Mouse (Mus musculus) kidney, postnatal 36 days (tissue): ENCODE measurements at regions not wholly inside any gene's neighbourhood (a gene's known extent, or its start where the extent isn't known, plus 50 kb on each side); places are given as distances from the start of the nearest gene placed in this dataset.

Experiments used
- DNase-seq, 2 experiments: peaks; one replicate each; pipeline ENCODE4 v3.0.0; 2021 to 2022; ENCODE audit warnings: mixed read lengths in 2 of 2

GRCm38 (mm10) chr3:33902431-33902830 lies 58.3 kb upstream of the Ccdc39 start:
- DNase-seq = no peak

DNA sequence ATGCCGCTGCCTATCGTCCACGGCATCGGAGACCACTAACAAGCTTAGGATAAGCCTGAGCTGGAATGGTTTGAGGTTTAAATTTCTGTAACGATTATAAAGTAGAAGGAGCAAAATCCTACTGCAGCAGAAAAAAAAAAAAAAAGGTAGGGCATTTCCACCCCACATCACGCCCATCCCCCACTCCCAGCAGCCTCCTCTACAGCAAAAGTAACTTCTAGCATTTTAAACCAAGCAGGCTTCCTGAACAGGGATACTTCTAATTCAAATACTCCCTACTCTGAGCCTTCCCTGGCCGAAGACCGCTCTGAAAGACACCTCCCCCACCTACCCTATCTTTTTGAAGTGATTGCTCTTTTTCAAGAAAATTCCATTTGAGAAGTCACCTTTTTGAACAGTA lies 59.2 kb upstream of the Ccdc39 start:
- DNase-seq = no peak

DNA sequence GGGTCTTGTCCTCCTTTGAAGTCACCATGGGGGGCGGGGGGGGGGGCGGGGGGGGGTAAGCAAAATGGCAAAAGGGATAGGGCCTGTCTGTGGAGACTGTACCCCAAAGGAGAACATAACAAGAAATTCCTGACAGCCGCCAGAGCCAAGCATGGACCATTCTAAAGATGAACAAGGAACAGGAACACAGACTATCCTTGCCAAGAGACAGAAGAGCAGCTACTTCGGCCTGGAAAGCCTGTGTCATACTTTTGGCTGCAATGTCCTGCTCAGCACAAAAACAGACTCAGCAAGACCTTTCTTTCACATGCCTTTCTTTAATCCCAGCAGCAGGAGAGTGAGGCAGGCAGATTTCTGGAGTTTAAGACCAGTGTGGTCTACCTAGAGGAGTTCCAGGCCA lies 59.7 kb upstream of the Ccdc39 start:
- no peak for DNase-seq

DNA sequence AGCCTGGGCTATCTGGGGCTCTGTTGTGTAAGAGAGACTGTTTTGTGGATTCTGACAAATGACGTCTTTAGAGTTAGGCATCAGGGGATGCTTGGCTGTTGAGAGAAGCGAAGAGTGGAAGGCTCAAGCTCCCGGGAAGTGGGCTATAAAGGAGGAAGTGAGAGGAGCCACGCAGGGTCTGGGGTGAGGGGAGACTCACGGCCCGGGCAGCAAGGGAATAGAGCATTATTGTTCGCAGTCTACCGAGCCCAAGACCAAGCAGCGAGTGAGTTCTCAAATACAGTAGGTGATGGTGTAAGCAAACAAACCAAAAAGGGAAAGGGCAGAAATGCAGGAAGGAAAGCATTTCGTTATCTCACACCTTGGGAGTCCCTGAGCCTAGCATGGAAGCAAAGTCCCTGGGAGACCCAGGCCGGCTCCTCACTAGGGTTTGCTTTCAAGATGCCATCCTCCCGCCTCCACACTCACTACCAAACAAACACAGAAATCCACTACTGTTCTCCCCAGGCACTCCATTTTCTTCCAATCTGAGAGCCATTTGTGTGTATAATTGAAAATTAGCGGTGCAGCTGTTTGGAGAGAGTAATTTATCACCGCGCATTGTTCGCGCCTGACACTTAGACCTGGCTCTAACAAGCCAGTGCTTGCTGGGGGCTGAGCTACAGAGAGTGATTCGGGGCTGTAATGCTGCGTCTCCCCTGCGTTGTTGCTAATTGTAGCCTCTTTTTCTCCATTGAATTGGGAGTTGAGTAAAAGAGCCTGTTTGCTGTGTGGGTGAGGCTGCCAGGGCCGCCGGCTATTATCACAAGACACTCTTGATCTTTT lies 61.0 kb upstream of the Ccdc39 start:
- DNase-seq = no peak

- no peak for DNase-seq
Observed at GRCm38 (mm10) chr3:33905679-33906007, 61.5 kb upstream of the Ccdc39 start.

- DNase-seq = no peak
Observed at GRCm38 (mm10) chr3:33907061-33907460, 63.0 kb upstream of the Ccdc39 start.

GRCm38 (mm10) chr3:33911559-33911958 lies 67.4 kb upstream of the Ccdc39 start:
- DNase-seq = no peak

GRCm38 (mm10) chr3:33913470-33913869 lies 69.4 kb upstream of the Ccdc39 start:
- no peak for DNase-seq

GRCm38 (mm10) chr3:33914386-33914785 lies 70.3 kb upstream of the Ccdc39 start:
- no peak for DNase-seq

- no peak for DNase-seq
Observed at GRCm38 (mm10) chr3:33915777-33916176, 71.7 kb upstream of the Ccdc39 start.

DNA sequence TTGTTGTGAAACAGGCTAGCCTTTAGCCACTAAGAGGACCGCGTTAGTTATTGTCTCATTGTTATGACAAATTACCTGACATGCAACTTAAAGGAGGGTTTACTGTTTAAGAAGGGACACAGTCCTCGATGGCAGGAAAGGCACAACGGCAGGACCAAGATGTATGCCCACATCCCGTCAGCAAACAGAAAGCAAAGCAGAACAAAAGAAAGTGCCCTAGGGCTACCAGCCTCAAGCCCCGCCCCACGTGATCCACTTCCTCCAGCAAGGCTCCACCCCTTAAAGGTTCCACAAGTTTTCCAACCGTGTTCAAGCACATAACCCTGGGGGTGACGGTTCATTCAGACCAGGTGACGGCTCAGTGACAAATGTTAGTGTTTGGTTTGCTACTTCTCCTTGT lies 72.2 kb upstream of the Ccdc39 start:
- DNase-seq = no peak

- no peak for DNase-seq
Observed at GRCm38 (mm10) chr3:33916818-33917217, 72.7 kb upstream of the Ccdc39 start.

GRCm38 (mm10) chr3:33918785-33919184 lies 74.7 kb upstream of the Ccdc39 start:
- DNase-seq = peak; percentile 65 to 91

DNA sequence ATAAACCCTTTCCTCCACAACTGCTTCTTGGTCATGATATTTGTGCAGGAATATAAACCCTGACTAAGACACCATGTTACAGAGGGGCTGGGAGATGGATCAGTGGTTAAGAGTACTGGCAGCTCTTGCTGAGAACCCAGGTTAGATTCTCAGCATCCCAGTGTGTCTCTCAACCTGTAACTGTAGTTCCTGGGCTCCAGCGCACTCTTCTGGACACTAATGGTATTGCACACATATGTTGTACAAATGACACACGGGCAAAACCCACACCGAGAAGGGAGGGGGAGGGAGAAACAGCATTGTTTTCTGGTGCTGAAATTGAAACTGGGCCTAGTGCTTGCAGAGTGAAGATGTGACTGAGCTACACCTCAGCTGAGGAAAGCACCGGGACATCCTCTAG lies 81.0 kb upstream of the Ccdc39 start:
- DNase-seq = no peak

GRCm38 (mm10) chr3:33955064-33955463 lies 64.7 kb upstream of the Fxr1 start:
- DNase-seq = peak in 1 of 2 experiments; percentile 9

- DNase-seq = peak; percentile 66 to 82
Observed at GRCm38 (mm10) chr3:33955854-33956624, 63.7 kb upstream of the Fxr1 start.

DNA sequence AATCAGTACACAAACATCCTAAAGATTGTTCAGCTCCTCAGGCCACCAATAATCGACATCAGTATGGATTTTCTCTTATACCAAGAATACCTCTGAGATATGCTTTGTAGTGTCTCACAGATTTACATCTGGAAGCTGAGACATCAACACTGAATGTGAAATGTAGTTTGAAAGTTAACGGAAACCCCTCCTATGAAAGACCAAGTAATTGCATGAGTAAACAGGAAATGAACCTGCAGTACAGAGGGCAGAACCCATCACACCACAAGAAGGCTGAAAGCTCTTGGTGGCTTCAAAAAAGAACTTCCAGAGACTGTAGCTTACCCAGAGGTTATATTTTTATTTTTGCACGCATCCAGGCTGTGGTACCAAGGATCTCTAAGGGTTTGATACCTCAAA lies 63.1 kb upstream of the Fxr1 start:
- no peak for DNase-seq

DNA sequence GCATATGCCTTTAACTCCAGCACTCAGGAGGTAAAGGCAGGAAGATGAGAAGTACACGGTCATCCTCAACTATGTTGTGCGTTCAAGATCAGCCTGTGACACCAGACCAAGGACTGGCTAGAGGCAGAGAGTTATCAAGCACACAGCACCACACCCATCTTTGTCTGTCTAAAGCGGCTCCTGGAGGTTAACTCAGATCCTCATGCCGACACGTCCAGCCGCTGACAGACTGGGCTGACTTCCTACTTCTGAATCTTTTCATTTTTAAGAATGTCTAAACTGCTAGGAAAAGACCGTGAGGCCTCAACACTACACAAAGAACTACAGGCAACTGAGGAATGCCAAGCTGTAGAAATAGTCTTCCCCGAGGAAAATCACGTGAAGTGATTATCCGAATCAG lies 62.1 kb upstream of the Fxr1 start:
- no peak for DNase-seq

GRCm38 (mm10) chr3:33958216-33958615 lies 61.5 kb upstream of the Fxr1 start:
- no peak for DNase-seq

DNA sequence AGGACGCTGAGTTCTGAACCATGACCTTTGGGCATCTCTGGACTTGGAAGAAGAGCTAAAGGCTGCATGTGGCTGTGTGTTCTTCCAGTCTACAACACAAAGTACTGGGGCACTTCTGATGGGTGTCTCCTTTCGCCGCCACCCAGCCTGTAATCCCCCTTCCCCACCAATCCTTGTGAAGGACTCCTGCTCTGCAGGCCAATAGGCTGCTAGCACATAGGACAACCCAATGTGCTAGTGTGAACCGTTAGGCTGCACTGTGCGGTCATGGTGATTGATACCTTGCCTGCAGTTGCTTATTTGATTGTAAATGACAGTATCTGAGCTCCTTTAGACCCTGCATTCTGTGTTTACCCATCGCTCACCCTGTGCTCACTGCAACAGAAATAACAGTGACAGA lies 59.5 kb upstream of the Fxr1 start:
- no peak for DNase-seq

- DNase-seq = no peak
Observed at GRCm38 (mm10) chr3:33962938-33963337, 56.8 kb upstream of the Fxr1 start.

- DNase-seq = no peak
Observed at GRCm38 (mm10) chr3:33967184-33967583, 52.6 kb upstream of the Fxr1 start.
